Mouse (Mus musculus): ENCODE measurements around the gene Tmem107.

Gene Tmem107

GRCm38 (mm10) chr11:69103531-69104435, 33.2 kb downstream of the Tmem107 start:
- CTCF ChIA-PET = interaction anchor here (1.5 to 3.2 kb wide), 2 partner anchors 12 to 15 kb away, joined by 3 to 10 read pairs; no protein-coding TSS in a partner anchor

DNA sequence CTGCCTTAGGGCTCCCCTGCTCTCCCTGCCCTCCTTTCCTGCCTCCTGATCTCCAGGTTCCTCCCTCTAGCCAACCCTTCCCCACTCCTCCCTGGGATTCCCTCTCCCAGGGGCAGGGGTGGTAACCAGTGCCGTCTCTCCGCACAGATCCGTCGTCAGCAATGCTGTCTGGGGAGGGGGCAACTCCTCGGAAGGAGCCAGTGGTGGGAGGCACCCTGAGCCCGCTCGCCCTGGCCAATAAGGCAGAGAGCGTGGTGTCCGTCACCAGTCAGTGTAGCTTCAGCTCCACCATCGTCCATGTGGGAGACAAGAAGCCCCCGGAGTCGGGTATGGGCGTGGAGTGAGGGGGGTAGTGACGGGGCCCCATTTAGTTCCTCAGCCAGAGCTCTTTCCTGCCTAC, 33.9 kb downstream of the Tmem107 start:
- CTCF ChIA-PET = interaction anchor here (1.5 to 3.2 kb wide), 2 partner anchors 11 to 14 kb away, joined by 3 to 10 read pairs; no protein-coding TSS in a partner anchor

DNA sequence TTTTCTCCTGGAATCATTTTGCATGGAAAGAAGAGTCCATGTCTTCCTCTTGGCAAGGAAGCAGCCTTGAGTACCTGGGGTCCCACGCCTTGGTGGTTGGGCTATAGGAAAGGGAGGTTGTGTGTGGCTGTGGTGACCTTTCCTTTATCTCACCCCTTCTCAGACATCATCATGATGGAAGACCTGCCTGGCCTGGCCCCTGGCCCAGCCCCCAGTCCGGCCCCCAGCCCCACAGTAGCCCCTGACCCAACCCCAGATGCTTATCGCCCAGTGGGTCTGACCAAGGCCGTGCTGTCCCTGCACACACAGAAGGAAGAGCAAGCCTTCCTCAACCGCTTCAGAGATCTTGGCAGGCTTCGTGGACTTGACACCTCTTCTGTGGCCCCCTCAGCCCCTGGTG, 34.6 kb downstream of the Tmem107 start:
- CTCF ChIA-PET = no interaction called here

- CTCF ChIA-PET = no interaction called here
Observed at GRCm38 (mm10) chr11:69105796-69106195, 35.2 kb downstream of the Tmem107 start.

DNA sequence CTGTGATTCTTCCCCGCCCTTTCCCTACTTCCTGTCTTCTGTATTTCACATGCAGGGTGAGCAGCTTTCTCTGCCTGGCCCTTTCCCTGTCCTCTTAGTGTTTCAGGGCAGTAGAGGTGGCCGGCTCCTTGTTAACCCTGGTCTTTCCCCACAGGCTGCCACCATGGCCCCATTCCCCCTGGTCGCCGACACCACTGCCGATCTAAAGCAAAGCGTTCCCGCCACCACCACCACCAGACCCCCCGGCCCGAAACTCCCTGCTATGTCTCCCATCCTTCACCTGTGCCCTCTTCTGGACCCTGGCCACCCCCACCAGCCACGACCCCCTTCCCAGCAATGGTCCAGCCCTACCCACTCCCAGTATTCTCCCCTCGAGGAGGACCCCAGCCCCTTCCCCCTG, 35.7 kb downstream of the Tmem107 start:
- CTCF ChIA-PET = no interaction called here

GRCm38 (mm10) chr11:69106842-69107241, 36.2 kb downstream of the Tmem107 start:
- CTCF ChIA-PET = interaction anchor here (0.6 kb wide), 1 partner anchor 35 kb away, joined by 6 read pairs; no protein-coding TSS in a partner anchor

DNA sequence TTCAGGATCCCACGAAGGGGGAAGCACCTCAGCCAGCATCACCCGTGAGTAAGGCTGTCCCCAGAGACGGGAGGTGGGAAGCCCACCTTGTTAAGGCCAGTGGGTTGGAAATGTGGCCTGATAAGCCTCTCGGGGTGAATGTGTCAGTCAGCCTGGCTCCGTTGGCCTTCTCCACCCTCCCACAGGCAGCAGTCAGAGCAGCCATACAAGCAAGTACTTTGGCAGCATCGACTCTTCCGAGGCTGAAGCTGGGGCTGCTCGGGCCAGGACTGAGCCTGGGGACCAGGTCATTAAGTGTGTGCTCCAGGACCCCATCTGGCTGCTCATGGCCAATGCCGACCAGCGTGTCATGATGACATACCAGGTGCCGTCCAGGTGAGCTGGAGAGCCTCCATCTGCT, 37.1 kb downstream of the Tmem107 start:
- CTCF ChIA-PET = interaction anchor here (0.5 kb wide), 1 partner anchor 904 kb away, joined by 7 read pairs; no protein-coding TSS in a partner anchor

DNA sequence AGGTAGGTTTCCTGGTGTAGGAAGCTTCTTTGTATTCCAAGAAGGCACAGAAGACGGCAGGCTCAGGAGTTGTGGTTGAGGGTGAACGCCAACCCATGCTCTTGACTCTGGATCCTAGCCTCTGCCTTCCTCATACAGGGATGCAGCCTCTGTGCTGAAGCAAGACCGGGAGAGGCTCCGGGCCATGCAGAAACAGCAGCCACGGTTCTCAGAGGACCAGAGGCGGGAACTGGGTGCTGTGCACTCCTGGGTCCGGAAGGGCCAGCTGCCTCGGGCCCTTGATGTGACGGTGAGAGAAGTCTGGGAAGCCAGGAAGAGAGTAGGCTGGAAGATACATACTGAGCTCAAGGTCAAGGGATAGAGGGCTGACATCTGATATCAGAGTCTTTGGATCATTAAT, 37.6 kb downstream of the Tmem107 start:
- CTCF ChIA-PET = interaction anchor here (0.9 kb wide), 1 partner anchor 16 kb away, joined by 4 read pairs; no protein-coding TSS in a partner anchor

DNA sequence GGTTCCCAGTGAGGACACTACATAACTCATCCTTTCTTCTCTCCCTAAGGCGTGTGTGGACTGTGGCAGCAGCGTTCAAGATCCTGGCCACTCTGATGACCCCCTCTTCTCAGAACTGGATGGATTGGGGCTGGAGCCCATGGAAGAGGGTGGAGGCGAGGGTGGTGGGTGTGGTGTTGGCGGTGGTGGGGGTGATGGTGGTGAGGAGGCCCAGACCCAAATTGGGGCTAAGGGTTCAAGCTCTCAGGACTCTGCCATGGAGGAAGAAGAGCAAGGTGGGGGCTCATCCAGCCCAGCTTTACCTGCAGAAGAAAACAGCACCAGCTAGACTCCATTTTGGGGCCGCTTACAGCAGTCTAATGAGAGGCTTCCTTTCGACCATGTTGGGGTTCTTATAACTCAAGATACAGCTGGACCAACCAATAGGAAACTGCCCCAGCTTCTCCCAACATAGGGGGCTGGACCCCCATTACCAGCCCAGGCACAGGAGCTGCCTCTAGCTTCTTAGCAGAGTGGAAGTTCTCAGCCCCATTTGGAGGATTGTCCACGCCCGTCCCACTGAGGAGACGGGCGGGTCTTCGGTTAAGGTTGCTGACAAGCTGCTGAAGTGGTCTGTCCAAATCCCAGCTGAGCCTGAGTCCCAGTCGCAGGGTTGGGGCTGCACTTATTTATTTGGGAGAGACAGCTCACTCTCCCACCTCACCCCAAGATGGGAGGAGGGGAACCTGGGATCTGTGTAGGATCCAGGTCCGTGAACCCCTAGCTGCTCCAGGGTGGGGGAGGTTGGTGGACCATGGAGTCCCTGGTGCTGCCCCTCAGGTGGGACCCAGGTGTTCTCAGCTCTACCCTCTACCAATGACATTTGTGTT, 38.7 kb downstream of the Tmem107 start:
- CTCF ChIA-PET = interaction anchor here (0.8 to 2.6 kb wide), 4 partner anchors 8 to 17 kb away, joined by 4 to 12 read pairs (median 4); no protein-coding TSS in a partner anchor

GRCm38 (mm10) chr11:69110319-69111046, 39.9 kb downstream of the Tmem107 start:
- CTCF ChIA-PET = interaction anchor here (0.7 to 2.6 kb wide), 4 partner anchors 9 to 47 kb away, joined by 3 to 12 read pairs (median 4); no protein-coding TSS in a partner anchor

DNA sequence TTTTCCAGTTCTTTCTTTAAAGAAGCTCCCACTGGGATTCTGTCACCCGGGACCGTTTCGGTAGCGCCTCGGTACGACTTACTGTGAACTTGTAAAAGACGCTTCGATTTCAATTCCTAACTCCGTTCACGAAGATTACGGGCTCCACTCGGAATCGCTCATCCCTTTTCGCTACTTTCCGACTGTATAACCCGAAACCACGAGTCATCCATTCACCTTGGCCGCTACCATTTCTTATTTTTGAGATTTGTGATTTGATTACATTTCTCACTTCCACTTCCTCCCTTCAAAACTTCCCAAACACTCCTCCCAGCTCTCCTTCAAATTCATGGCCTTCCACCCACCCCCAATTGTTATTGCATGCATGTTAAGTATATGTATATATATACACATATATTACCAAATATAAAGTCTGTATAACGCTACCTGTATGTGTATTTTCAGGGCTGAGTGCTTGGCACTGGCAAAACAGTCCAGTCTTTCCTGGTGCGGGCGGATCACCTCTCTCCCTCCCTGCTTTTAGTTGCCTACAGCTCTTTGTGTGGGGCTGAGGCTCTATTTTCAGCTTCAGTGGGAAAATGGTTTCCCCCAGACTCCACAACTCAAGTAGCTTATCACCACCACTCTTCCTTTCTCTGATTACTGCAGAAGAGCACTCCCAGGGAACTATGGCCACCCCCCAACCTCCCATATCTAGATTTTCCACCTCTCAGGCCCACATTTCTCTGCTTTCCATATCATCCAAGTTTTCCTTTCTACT, 40.6 kb downstream of the Tmem107 start:
- CTCF ChIA-PET = interaction anchor here (0.5 to 2.6 kb wide), 4 partner anchors 10 to 48 kb away, joined by 3 to 12 read pairs (median 5); no protein-coding TSS in a partner anchor

GRCm38 (mm10) chr11:69111865-69112264, 41.3 kb downstream of the Tmem107 start:
- CTCF ChIA-PET = interaction anchor here (0.5 to 2.6 kb wide), 3 partner anchors 11 to 44 kb away, joined by 4 to 12 read pairs (median 6); no protein-coding TSS in a partner anchor

DNA sequence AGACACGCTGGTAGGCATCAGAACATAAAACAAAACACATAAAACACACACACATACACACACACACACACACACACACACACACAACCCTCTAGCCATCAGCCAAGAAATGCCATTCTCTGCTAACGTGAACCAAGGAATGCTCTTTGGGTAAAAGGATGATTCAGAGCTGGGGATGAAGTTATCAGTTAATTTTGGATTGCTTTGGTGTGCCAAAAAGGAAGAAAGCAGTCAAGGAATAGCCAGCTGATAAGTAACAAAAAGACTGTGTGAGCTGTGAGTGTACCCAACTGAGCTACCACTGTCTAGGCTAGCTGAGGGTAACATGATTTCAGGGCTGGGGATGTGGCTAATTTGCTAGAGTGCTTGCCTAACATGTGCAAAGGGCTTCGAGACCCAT, 43.4 kb downstream of the Tmem107 start:
- CTCF ChIA-PET = interaction anchor here (0.6 to 2.8 kb wide), 4 partner anchors 8 to 513 kb away, joined by 3 to 10 read pairs (median 4); no protein-coding TSS in a partner anchor

GRCm38 (mm10) chr11:69114621-69115020, 44.0 kb downstream of the Tmem107 start:
- CTCF ChIA-PET = interaction anchor here (0.6 to 2.8 kb wide), 3 partner anchors 11 to 513 kb away, joined by 3 to 10 read pairs (median 4); no protein-coding TSS in a partner anchor

GRCm38 (mm10) chr11:69116843-69117242, 46.2 kb downstream of the Tmem107 start:
- CTCF ChIA-PET = interaction anchor here (2.8 kb wide), 1 partner anchor 14 kb away, joined by 10 read pairs; no protein-coding TSS in a partner anchor

DNA sequence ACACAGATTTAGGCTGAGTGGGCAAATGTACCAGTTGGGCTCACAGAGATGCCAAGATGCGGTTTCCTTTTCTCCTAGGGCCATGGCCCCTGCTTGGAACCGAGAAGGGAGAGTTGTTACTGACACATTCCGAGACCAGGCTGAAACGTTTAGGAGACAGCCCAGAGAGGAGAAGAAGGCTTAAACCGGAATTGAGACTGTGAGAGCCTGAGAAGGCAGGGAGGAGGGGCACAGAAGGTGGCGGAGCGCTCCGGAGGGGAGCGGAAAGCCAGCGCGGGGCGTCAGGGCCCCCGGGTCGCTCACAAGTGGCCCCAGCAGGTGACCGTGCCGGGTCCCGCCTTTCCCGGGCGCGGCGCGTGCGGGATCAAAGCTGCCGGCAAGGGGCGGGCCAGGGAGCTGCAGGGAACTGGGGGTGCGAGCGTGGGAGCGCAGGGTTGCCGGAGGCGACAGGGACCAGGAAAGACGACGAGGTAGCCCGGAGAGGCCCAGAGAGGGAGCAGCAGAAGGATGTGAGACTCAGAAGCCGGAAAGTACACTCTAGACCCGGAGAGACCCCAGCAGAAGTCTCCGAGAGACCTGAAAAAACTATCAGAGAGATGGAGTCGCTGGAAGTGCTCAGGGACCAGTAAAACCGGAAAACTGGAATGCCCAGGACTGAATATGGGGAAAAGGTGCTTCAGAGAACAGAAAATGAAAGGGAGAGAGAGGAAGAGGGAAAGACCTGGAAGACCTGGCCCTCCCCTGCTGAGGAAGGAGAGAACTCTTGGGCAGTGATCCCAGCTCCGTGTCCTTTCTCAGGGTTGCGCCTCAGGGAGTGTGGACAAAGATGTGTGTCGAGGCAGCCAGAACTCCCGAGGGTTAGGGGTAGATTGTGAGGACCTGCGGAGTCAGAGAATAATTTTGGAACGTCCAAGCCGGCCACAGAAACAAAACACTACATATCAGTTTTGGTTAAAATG, 47.4 kb downstream of the Tmem107 start:
- CTCF ChIA-PET = interaction anchor here (1.8 kb wide), 1 partner anchor 14 kb away, joined by 3 read pairs; no protein-coding TSS in a partner anchor

DNA sequence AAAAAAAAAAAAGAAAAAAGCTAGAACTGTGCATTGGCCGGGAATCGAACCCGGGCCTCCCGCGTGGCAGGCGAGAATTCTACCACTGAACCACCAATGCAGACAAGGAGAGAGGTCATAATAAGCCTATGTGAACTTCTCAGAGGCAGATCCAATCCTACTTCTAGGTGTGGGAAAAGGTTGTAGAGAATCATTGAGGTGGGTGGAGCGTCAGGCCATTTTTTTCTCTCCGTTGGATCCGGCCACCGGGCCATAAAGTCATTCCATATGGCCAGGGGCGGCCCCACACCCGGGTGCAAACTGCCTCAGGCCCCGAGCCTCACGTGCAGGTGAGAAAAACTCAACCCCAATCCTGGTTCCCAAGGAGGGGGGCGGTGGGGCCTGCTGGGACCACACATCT, 48.2 kb downstream of the Tmem107 start:
- CTCF ChIA-PET = interaction anchor here (0.5 to 1.8 kb wide), 2 partner anchors 15 to 152 kb away, joined by 3 to 8 read pairs; no protein-coding TSS in a partner anchor

- CTCF ChIA-PET = interaction anchor here (0.6 to 1.8 kb wide), 4 partner anchors 16 to 64 kb away, joined by 3 to 12 read pairs (median 7); no protein-coding TSS in a partner anchor
Observed at GRCm38 (mm10) chr11:69119446-69120155, 49.0 kb downstream of the Tmem107 start.

All from spleen, embryonic (tissue).